Mouse (Mus musculus) midbrain, embryonic 14.5 days (tissue): ENCODE data around the gene Hist1h2ak. TPM values are rescaled to one million over a fixed set of nuclear protein-coding genes. Genes with fewer than 3 reads are reported as not detected.
A peak's percentile ranks its signal among the peaks of the same experiment; 100 is the strongest.
"Not testable (repeated sequence)": the region's sequence is repeated elsewhere in the genome, so short reads cannot be mapped to it uniquely, and the experiment has no call there.

Experiments used
- ATAC-seq: fragments of 200-750 bp; cut with Nextera tagmentation; 2 replicates; pipeline ENCODE4 v1.8.0; 2017; ENCODE audit warnings: moderate number of reproducible peaks, moderate library complexity; ENCODE audit not compliant: low FRiP score, low TSS enrichment
- DNase-seq: peaks from one replicate; pipeline ENCODE4 v3.0.0-alpha.2; 2015
- H3K27ac ChIP-seq: fragments of 300-500 bp; sonication (generic); replicated peaks from 2 replicates; pipeline ENCODE4 v1.5.1; 2014; ENCODE audit warnings: mild to moderate bottlenecking, low read depth, low read length, moderate library complexity
- H3K27me3 ChIP-seq: fragments of 300-500 bp; sonication (generic); 2 replicates; pipeline ENCODE4 v1.6.1; 2014; ENCODE audit warnings: low read length, control low read depth, mixed read lengths; ENCODE audit not compliant: control insufficient read depth, insufficient read depth
- H3K36me3 ChIP-seq: fragments of 300-500 bp; sonication (generic); 2 replicates; pipeline ENCODE4 v1.6.1; 2014; ENCODE audit warnings: low read length, control low read depth; ENCODE audit not compliant: control insufficient read depth, insufficient read depth
- H3K4me1 ChIP-seq: fragments of 300-500 bp; sonication (generic); 2 replicates; pipeline ENCODE4 v1.6.1; 2014; ENCODE audit warnings: mild to moderate bottlenecking, antibody characterized with exemption, low read length, control low read depth; ENCODE audit not compliant: control insufficient read depth, insufficient read depth
- H3K4me2 ChIP-seq: fragments of 300-500 bp; sonication (generic); 2 replicates; pipeline ENCODE4 v1.6.1; 2014; ENCODE audit warnings: mild to moderate bottlenecking, low read length, moderate library complexity
- H3K4me3 ChIP-seq: fragments of 300-500 bp; sonication (generic); replicated peaks from 2 replicates; pipeline ENCODE4 v1.5.1; 2014; ENCODE audit warnings: low read depth, low read length
- H3K9ac ChIP-seq: fragments of 300-500 bp; sonication (generic); replicated peaks from 2 replicates; pipeline ENCODE4 v1.6.1; 2014; ENCODE audit warnings: mild to moderate bottlenecking, low read length, moderate library complexity
- H3K9me3 ChIP-seq: fragments of 300-500 bp; sonication (generic); 2 replicates; pipeline ENCODE4 v1.6.1; 2016; ENCODE audit warnings: low read length, control low read depth, mixed read lengths; ENCODE audit not compliant: control insufficient read depth
- WGBS: fragments of 180-500 bp; shearing (Covaris S2); extraction: QIAGEN DNeasy Blood & Tissue Kit; methylation state at CpG from one replicate; pipeline ENCODE4 v1.1.7; 2014; 5-methylcytosine and 5-hydroxymethylcytosine counted together
- polyA plus RNA-seq: library from polyadenylated mRNA; unstranded; fragments of >200 nt; fragmentation: Nextera tagmentation; extraction: Ambion mirVana; gene quantifications from 2 replicates; pipeline ENCODE4 v1.2.1, GENCODE M21; 2014

Hist1h2ak gene
- polyA plus RNA-seq, 1 experiment from 2014 or later = 2.4 TPM

DNA sequence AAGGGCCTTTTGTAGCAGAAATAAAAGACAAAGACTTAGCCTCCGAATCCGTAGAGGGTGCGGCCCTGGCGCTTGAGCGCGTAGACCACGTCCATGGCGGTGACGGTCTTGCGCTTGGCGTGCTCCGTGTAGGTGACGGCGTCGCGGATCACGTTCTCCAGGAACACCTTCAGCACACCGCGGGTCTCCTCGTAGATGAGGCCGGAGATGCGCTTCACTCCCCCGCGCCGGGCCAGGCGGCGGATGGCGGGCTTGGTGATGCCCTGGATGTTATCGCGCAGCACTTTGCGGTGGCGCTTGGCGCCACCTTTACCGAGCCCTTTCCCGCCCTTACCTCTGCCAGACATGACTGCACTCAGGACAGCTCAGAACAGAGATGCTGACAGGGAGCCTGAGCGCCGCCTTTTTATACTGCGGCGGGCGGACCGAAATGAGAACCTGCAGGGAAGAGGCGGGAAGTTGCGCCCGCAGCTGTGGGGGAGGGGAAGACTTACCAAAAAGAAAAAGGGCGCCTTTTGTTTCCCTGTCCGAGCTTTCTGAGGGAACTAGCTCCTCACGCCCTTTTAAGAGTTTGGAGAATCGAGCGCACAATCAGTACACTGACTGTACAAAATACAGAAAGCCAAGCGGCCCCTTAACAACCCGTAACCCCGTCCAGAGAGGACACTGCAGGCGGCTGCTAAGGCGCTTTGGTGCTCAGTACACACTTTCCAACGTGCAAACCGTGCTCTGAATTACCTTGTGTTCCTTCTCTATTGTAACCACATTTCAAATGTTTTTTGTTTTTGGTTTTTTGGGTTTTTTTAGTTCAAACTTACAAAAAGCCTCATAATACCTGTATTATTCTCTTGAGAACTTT lies 3.2 kb downstream of the Hist1h2ak start, which contains the start of gene Hist1h4k:
Hist1h4k (minus strand) TSS at position 347 of the 859 bp plus-strand sequence.
- H3K9ac ChIP-seq = peak within 1 kb of the TSS; percentile 64
- DNase-seq (peak; percentile 96), ATAC-seq (peak; percentile 88)
- not testable (repeated sequence) for H3K9me3 ChIP-seq, H3K27me3 ChIP-seq, H3K36me3 ChIP-seq
- under 1% methylated on average over 42 of the region's 56 CpGs for WGBS
- peak within 1 kb of the TSS; percentile 82 for H3K27ac ChIP-seq
- peak within 1 kb of the TSS; percentile 53 for H3K4me3 ChIP-seq
- peak within 1 kb of the TSS; percentile 74 for H3K4me2 ChIP-seq
- peaks cover 33% of the 10 kb centered on the region for H3K4me1 ChIP-seq

DNA sequence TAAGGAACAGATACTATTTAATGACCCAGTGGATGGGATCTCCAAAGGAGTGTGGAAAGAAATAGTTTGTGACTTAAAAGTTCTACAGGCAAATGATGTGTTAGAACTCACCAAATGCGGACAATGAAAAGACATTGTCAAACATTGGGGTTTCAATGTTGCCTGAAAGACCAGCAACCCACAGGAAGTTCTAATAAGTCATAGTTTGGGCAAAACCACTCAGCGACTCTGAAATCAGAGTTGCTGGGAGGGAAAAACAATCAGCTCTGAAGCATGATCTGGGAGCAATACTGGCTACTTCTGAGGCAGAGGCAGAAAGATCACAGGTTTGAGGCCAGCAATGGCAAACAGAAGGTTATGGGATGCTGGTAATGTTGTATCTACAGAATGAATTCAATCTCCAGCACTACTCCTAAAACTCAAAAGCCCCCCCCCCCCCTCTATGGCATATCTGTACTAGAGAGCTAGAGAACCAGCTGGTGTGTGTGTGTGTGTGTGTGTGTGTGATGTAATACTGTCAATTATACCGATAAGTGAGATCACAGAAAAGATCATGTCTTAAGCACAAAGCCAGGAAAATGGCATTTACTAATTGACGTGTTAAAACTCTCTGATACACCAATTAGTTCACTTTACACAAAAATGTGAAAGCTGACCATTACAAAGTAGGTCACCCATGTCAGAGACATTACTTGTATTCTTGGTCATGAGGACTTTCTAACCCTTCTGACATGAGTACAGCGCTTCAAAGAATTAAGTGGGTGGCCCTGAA lies 4.1 kb downstream of the Hist1h2ak start:
- Histone ChIP-seq H3K27me3 (no peaks in the 10 kb centered on the region), H3K36me3 (no peaks in the 10 kb centered on the region), H3K9ac (peak overlapping the region; percentile 64), H3K27ac (peak overlapping the region; percentile 82), H3K4me3 (peak overlapping the region; percentile 53), H3K4me2 (peak overlapping the region; percentile 74), H3K4me1 (peaks cover 28% of the 10 kb centered on the region), H3K9me3 (no peaks in the 10 kb centered on the region)
- no peak for ATAC-seq
- WGBS = 3% methylated on average over 5 of the region's 5 CpGs
- DNase-seq = peak; percentile 56

DNA sequence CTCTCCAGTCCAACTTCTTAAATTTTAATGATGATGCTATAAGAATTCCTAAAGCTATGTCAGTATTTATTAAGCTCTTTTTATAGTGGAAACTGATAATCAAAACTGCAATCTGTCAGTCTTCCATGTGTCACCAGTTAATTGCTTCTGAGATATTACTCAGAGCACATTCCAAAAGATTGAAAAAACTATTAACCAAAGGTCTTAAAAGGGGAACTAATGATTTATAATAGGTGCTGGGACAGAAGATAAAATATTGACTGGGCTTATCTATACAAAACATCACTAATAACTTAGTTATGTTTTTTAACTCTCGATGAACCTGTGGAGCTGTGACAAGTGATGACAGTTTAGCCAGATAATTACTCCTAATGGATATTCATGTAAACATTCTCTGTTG lies 8.6 kb downstream of the Hist1h2ak start:
- H3K27ac ChIP-seq = no peak overlapping the region
- WGBS = 94% methylated on average over 1 of the region's 1 CpGs
- H3K4me2 ChIP-seq = no peak overlapping the region
- ATAC-seq (no peak), DNase-seq (no peak)
- peaks cover 19% of the 10 kb centered on the region for H3K4me1 ChIP-seq
- no peak overlapping the region for H3K4me3 ChIP-seq
- no peaks in the 10 kb centered on the region for H3K36me3 ChIP-seq
- no peaks in the 10 kb centered on the region for H3K9me3 ChIP-seq
- no peak overlapping the region for H3K9ac ChIP-seq
- H3K27me3 ChIP-seq = no peaks in the 10 kb centered on the region

DNA sequence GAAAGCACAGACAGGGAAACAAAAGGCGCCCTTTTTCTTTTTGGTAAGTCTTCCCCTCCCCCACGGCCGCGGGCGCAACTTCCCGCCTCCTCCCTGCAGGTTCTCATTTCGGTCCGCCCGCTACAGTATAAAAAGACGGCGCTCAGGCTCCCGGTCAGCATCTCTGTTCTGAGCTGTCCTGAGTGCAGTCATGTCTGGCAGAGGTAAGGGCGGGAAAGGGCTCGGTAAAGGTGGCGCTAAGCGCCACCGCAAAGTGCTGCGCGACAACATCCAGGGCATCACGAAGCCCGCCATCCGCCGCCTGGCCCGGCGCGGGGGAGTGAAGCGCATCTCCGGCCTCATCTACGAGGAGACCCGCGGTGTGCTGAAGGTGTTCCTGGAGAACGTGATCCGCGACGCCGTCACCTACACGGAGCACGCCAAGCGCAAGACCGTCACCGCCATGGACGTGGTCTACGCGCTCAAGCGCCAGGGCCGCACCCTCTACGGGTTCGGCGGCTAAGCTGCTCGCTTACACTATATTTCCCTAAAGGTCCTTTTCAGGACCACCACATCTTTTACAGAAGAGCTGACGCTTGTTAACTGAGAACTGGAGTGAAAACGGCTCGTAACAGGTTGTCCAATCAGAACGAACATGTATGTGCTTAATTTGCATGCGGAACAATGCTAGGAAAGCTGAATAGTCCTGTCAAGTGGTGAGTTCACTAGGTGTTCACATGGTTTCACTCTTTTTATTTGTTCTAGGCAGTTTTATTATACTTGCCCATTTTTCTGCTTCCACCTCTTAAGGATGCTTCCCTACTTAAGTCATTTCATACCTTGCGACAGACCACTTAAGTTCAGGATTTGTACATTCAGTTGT lies 18.5 kb downstream of the Hist1h2ak start, which contains the start of gene Hist1h4j:
Hist1h4j (plus strand) TSS at position 159 of the 862 bp plus-strand sequence.
- under 1% methylated on average over 37 of the region's 56 CpGs for WGBS
- H3K36me3 ChIP-seq, H3K9me3 ChIP-seq, H3K27me3 ChIP-seq: not testable (repeated sequence)
- peak within 1 kb of the TSS; percentile 73 for H3K4me2 ChIP-seq
- DNase-seq (peak; percentile 95), ATAC-seq (peak; percentile 88)
- peak within 1 kb of the TSS; percentile 50 for H3K4me3 ChIP-seq
- H3K27ac ChIP-seq = peak within 1 kb of the TSS; percentile 97
- H3K9ac ChIP-seq = peak within 1 kb of the TSS; percentile 69
- peaks cover 14% of the 10 kb centered on the region; the same call in 1 of the 2 replicates for H3K4me1 ChIP-seq

DNA sequence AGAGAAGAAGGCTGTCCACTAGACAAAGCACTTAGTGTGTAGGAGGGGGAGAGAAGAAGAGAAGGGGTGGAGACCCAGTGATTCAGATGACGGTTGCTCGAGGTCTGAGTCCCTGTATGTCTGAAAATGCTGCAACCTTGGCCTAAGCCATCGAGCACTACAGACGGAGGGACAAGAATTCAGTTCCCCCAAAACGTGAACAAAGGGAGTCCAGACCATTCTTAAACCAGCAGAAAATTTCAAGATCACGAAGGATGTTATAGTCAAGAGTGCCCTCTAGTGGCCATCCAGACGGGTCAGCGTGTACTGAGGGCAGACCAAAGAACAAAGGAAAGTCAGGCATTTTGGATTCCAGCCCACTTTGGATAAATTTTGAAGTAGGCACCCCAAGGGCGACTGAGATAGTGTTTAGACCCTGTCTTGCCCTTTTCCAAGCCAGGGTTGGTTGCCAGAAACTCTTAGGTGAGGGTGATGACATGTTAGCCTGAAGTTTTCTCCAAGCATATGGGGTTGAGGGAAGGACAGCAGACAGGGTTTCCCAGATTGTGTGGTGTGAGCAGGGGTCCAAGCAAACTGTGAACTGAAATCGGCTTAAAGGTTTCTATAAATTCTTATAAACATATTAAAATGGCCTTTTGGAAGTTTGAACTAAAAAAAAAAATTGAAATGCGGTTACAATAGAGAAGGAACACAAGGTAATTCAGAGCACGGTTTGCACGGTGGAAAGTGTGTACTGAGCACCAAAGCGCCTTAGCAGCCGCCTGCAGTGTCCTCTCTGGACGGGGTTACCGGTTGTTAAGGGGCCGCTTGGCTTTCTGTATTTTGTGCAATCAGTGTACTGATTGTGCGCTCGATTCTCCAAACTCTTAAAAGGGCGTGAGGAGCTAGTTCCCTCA lies 19.4 kb downstream of the Hist1h2ak start:
- H3K27ac ChIP-seq = peak overlapping the region; percentile 97
- peaks cover 14% of the 10 kb centered on the region; the same call in 1 of the 2 replicates for H3K4me1 ChIP-seq
- ATAC-seq = peak; percentile 83
- no peaks in the 10 kb centered on the region for H3K36me3 ChIP-seq
- peak; percentile 96 for DNase-seq
- H3K9ac ChIP-seq = peak overlapping the region; percentile 69
- H3K9me3 ChIP-seq = no peaks in the 10 kb centered on the region
- no peaks in the 10 kb centered on the region for H3K27me3 ChIP-seq
- H3K4me2 ChIP-seq = peak overlapping the region; percentile 73
- under 1% methylated on average over 21 of the region's 21 CpGs for WGBS
- peak overlapping the region; percentile 50 for H3K4me3 ChIP-seq

DNA sequence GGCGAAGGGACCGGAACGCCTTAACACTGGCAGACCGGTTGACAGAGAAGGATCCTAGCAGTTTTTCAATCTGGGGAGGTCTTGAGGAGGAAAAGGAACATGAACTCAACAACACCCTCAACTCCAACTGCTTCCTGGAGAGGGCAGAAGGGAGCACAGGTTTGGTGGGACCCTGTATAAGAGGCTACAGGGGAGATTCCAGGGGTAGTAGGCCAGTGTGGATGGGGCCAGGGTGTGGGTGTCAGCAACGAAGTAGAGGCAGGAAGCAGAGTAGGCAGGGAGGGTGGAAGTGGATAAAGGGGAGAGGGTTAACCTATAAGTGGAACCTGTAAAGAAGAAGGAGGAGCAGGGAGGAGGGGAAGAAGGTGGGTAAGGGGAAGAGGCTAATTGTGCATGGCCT lies 20.2 kb downstream of the Hist1h2ak start:
- whole genome bisulfite sequencing = 62% methylated on average over 5 of the region's 5 CpGs
- Histone ChIP-seq H3K36me3 (no peaks in the 10 kb centered on the region), H3K27me3 (no peaks in the 10 kb centered on the region), H3K27ac (peak overlapping the region; percentile 97), H3K9me3 (no peaks in the 10 kb centered on the region), H3K4me3 (no peak overlapping the region), H3K4me2 (0 out of 2 replicates have a peak overlapping the region, but pooled peaks have one; percentile 73), H3K4me1 (peaks cover 14% of the 10 kb centered on the region; the same call in 1 of the 2 replicates), H3K9ac (no peak overlapping the region)
- no peak for DNase-seq
- peak; percentile 9; the same call in 1 of the 2 replicates for ATAC-seq

DNA sequence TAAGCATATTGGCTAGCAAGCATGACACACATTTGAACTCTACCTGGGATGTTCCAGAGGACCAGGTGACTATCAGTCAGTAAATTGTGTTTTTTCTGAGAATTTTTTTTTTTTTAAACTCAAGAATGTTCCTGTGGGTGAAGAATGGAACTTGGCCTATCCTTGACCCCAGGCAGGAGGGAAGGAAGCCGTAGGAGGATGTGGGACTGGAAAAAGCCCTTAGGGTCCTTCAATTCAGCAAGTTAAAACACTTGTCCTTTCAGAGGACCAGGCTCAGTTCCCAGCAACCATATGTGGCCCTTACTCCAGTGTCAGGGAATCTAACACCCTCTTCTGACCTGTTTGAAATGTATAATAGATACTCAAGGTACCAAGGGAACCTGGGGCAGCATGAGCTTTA lies 24.1 kb downstream of the Hist1h2ak start:
- DNase-seq (no peak), ATAC-seq (no peak)
- H3K9me3 ChIP-seq = no peaks in the 10 kb centered on the region
- H3K9ac ChIP-seq = no peak overlapping the region
- H3K4me2 ChIP-seq = no peak overlapping the region
- H3K4me1 ChIP-seq = peaks cover 12% of the 10 kb centered on the region; the same call in 1 of the 2 replicates
- H3K4me3 ChIP-seq = no peak overlapping the region
- no peak overlapping the region for H3K27ac ChIP-seq
- no peaks in the 10 kb centered on the region for H3K36me3 ChIP-seq
- 81% methylated on average over 1 of the region's 1 CpGs for WGBS
- H3K27me3 ChIP-seq = no peaks in the 10 kb centered on the region
